Mouse (Mus musculus) liver, adult 2 months (tissue): ENCODE results near the gene Tpgs1.

Experiments
- CTCF ChIP-seq: fragments of 200-500 bp; IDR thresholded peaks from 2 replicates; pipeline ENCODE4 v1.5.1; 2011; ENCODE audit warnings: low read depth, low read length, control low read depth
- POLR2A ChIP-seq: fragments of 200-500 bp; IDR thresholded peaks from 2 replicates; pipeline ENCODE4 v1.6.1; 2011; ENCODE audit warnings: low read length, control low read depth; ENCODE audit not compliant: insufficient read depth; ENCODE audit errors: extremely low read depth

DNA sequence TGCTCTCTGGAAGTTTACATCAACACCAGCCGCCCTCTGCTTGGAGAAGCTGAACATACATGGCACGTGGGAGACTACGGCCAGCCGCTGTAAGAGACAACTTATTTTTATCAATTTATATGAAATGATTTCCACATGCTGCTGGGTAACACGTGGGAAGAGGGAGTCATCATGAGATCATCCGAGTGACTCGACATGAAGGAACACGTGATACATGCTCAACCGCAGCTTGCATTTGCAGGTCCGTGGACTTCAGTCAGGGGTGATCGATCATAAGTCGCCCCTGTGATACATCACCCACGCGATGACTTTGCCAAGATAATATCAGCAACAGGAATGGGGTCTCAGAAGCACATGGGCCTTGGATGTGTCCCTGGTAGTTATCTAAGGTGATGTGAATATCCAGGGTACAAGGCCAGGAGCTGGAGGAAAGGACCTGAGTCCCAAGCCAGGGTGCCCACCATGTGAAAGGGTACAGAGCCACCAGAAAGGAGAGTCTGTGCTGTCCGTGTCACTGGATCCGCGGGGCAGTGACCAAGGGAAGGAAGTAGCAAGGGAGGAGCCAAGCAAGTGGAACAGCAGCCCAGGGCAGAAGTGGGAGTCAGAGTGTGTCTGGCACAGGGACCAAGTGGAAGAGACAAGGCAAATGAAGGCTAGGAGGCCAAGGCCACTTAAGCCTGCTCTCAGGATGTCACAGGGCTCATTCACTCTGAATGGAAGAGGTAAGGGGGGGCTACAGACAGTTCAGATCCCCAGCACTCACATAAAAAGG, 36.0 kb upstream of the Tpgs1 start:
- TF ChIP-seq POLR2A (no peak), CTCF (no peak)
